Mouse (Mus musculus) stomach, embryonic 15.5 days (tissue): ENCODE measurements around the gene Napsa. TPM values are rescaled to one million over a fixed set of nuclear protein-coding genes. Genes with fewer than 3 reads are reported as not detected.

Experiments used
- ATAC-seq: fragments of 200-750 bp; cut with Nextera tagmentation; 2 replicates; pipeline ENCODE4 v1.8.0; 2017; ENCODE audit warnings: low read depth, moderate number of reproducible peaks, moderate TSS enrichment; ENCODE audit not compliant: insufficient read depth, low FRiP score
- H3K27ac ChIP-seq: fragments of 300-500 bp; sonication (generic); 2 replicates; pipeline ENCODE4 v1.5.1; 2015; ENCODE audit warnings: mild to moderate bottlenecking, inconsistent platforms
- H3K27me3 ChIP-seq: fragments of 300-500 bp; sonication (generic); replicated peaks from 2 replicates; pipeline ENCODE4 v1.6.1; 2015; ENCODE audit warnings: inconsistent platforms
- H3K36me3 ChIP-seq: fragments of 300-500 bp; sonication (generic); 2 replicates; pipeline ENCODE4 v1.6.1; 2015; ENCODE audit warnings: inconsistent platforms
- H3K4me1 ChIP-seq: fragments of 300-500 bp; sonication (generic); 2 replicates; pipeline ENCODE4 v1.6.1; 2015; ENCODE audit warnings: inconsistent platforms
- H3K4me2 ChIP-seq: fragments of 300-500 bp; sonication (generic); 2 replicates; pipeline ENCODE4 v1.6.1; 2015; ENCODE audit warnings: mild to moderate bottlenecking, inconsistent platforms
- H3K4me3 ChIP-seq: fragments of 300-500 bp; sonication (generic); replicated peaks from 2 replicates; pipeline ENCODE4 v1.5.1; 2015; ENCODE audit warnings: inconsistent platforms
- H3K9ac ChIP-seq: fragments of 300-500 bp; sonication (generic); 2 replicates; pipeline ENCODE4 v1.6.1; 2015; ENCODE audit warnings: inconsistent platforms
- H3K9me3 ChIP-seq: fragments of 300-500 bp; sonication (generic); 2 replicates; pipeline ENCODE4 v1.6.1; 2016; ENCODE audit warnings: inconsistent platforms
- WGBS: fragments of 180-500 bp; shearing (Covaris S2); methylation state at CpG from one replicate; pipeline ENCODE4 v1.1.7; 2015; 5-methylcytosine and 5-hydroxymethylcytosine counted together
- polyA plus RNA-seq: library from polyadenylated mRNA; unstranded; fragments of >200 nt; fragmentation: Nextera tagmentation; extraction: Ambion mirVana; gene quantifications from 2 replicates; pipeline ENCODE4 v1.2.1, GENCODE M21; 2015

The Napsa gene
- polyA plus RNA-seq, 1 experiment from 2014 or later = 4.9 TPM

DNA sequence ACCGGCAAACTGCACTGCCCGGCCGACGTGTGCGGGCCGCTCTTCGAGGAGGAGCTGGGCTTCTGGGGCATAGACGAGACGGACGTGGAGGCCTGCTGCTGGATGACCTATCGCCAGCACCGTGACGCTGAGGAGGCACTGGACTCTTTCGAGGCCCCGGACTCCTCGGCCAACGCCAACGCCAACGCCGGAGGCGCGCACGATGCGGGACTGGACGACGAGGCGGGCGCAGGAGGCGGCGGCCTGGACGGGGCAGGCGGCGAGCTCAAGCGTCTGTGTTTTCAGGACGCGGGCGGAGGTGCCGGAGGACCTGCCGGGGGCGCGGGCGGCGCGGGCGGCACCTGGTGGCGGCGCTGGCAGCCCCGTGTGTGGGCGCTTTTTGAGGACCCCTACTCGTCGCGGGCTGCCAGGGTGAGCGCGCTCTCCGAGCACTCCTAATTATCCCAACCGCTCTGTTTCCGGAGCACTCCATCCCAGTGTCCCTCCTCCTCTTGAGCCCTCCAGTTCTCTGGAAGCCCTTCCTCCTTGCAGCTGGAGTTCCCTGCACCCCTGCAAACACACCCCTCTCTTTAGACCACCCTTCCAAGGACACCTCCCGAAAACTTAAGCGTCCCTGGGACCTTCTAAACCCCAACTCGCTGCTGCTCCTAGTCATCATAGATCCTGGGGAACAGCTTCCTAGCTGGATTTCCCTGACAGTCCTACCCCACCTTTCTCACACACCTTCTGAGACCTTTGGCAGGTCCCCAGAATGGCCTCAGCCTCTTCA lies 19.4 kb downstream of the Napsa start:
- H3K27ac ChIP-seq = no peak overlapping the region
- peaks cover 62% of the 10 kb centered on the region for H3K27me3 ChIP-seq
- 0 out of 2 replicates have a peak overlapping the region, but pooled peaks have one; percentile 22 for H3K9ac ChIP-seq
- H3K9me3 ChIP-seq = no peaks in the 10 kb centered on the region
- peak overlapping the region; percentile 100 for H3K4me2 ChIP-seq
- H3K4me1 ChIP-seq = peaks cover 45% of the 10 kb centered on the region
- WGBS = under 1% methylated on average over 44 of the region's 60 CpGs
- H3K4me3 ChIP-seq = peak overlapping the region; percentile 55
- no peak for ATAC-seq
- no peaks in the 10 kb centered on the region for H3K36me3 ChIP-seq

DNA sequence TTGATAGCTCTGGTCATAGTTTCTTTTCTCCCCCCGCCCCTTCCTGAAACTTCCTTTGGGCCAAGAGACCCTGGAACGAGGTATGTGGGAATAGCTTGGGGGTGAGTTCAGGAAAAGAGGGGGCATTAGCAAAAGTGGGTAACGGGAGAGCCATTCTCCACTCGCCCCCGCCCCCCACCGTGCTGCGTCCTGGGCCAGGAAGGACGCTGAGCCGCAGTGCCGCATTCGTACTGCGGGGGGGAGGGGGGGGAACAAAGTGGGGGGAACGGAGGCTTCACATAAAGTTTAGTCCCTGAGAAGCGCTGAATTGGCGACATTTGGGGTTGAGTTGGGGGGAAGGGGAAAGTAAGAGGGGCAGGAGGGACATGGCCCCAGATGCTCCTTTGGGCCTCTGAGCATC lies 20.9 kb downstream of the Napsa start:
- WGBS = 6% methylated on average over 15 of the region's 15 CpGs
- Histone ChIP-seq H3K36me3 (no peaks in the 10 kb centered on the region), H3K4me1 (peaks cover 39% of the 10 kb centered on the region), H3K9ac (no peak overlapping the region), H3K4me3 (no peak overlapping the region), H3K4me2 (peak overlapping the region; percentile 22; the same call in 1 of the 2 replicates), H3K27me3 (peaks cover 47% of the 10 kb centered on the region), H3K9me3 (no peaks in the 10 kb centered on the region), H3K27ac (no peak overlapping the region)
- ATAC-seq = no peak

DNA sequence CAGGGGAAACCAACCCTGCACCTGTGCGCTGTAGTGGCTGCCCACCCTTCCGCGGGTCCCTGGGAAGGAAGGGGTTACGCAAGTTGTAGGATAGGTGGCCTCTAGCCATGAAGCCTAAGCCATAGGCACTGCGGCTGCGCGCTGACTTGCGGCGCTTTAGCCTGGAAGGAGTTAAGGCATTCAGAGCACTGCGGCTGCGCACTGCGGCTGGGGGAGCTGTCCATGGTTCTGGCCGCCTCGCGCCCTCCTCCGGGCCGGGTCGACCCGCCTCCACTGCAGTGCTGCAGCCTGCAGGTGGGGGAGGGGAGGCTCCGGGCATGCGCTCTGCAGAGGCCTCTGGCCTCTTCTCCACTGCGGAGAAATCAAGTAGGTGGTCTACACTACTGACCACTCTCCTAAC lies 21.6 kb downstream of the Napsa start:
- 1% methylated on average over 22 of the region's 22 CpGs for WGBS
- H3K27me3 ChIP-seq = peaks cover 39% of the 10 kb centered on the region
- 0 out of 2 replicates have a peak, but pooled peaks have one; percentile 16 for ATAC-seq
- H3K9ac ChIP-seq = no peak overlapping the region
- H3K4me2 ChIP-seq = peak overlapping the region; percentile 22; the same call in 1 of the 2 replicates
- no peak overlapping the region for H3K27ac ChIP-seq
- H3K4me1 ChIP-seq = peaks cover 35% of the 10 kb centered on the region
- H3K4me3 ChIP-seq = no peak overlapping the region
- H3K9me3 ChIP-seq = no peaks in the 10 kb centered on the region
- no peaks in the 10 kb centered on the region for H3K36me3 ChIP-seq

DNA sequence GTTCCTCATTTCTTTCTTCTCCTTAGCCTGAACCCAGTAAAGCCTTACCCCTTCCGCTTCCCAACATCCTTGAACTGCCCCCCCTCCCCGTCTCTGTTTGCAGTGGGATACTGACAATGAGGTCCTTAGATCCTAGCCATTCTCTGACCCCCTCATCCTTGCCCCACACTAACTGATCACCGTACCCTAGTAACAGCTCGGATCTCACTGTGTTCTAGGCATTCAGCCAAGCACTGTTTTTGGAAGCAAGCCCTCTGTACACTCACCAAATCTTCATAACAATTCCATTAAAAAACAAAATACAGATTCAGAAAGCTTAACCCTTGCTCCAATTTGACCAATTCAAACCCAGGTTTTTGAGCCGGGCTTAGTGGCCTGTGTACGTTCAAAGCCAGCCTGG lies 22.1 kb downstream of the Napsa start:
- Histone ChIP-seq H3K9me3 (no peaks in the 10 kb centered on the region), H3K9ac (no peak overlapping the region), H3K4me2 (no peak overlapping the region), H3K4me3 (no peak overlapping the region), H3K27ac (no peak overlapping the region), H3K4me1 (peaks cover 30% of the 10 kb centered on the region), H3K27me3 (peaks cover 34% of the 10 kb centered on the region), H3K36me3 (no peaks in the 10 kb centered on the region)
- WGBS = 48% methylated on average over 6 of the region's 6 CpGs
- ATAC-seq = no peak

DNA sequence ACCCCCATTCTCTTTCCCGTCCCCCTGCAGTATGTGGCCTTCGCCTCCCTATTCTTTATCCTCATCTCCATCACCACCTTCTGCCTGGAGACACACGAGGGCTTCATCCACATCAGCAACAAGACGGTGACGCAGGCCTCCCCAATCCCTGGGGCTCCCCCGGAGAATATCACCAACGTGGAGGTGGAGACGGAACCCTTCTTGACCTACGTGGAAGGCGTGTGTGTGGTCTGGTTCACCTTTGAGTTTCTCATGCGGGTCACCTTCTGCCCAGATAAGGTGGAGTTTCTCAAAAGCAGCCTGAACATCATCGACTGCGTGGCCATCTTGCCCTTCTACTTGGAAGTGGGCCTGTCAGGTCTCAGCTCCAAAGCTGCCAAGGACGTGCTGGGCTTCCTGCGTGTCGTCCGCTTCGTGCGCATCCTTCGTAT lies 23.0 kb downstream of the Napsa start:
- WGBS = 94% methylated on average over 20 of the region's 20 CpGs
- H3K9me3 ChIP-seq = no peaks in the 10 kb centered on the region
- peaks cover 22% of the 10 kb centered on the region for H3K4me1 ChIP-seq
- ATAC-seq = no peak
- no peaks in the 10 kb centered on the region for H3K36me3 ChIP-seq
- H3K4me2 ChIP-seq = no peak overlapping the region
- no peak overlapping the region for H3K9ac ChIP-seq
- H3K4me3 ChIP-seq = no peak overlapping the region
- no peak overlapping the region for H3K27ac ChIP-seq
- H3K27me3 ChIP-seq = peaks cover 30% of the 10 kb centered on the region

DNA sequence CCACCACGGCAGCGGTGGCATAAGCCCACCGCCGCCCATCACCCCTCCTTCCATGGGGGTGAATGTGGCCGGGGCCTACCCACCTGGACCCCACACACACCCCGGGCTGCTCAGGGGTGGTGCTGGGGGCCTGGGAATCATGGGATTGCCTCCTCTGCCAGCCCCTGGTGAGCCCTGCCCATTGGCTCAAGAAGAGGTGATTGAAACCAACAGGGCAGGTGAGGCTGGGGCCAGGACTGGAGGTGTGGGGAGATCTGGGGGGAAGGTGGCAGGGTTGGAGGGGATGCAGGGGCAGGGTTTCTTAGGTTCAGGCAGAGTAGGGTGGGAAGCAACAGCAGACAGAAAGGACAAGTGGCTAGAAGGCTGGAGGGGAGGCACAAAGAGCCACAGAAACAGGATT lies 23.9 kb downstream of the Napsa start:
- Histone ChIP-seq H3K4me1 (peaks cover 16% of the 10 kb centered on the region), H3K4me3 (no peak overlapping the region), H3K27me3 (peaks cover 31% of the 10 kb centered on the region), H3K9me3 (no peaks in the 10 kb centered on the region), H3K36me3 (no peaks in the 10 kb centered on the region), H3K9ac (no peak overlapping the region), H3K27ac (no peak overlapping the region), H3K4me2 (no peak overlapping the region)
- 87% methylated on average over 6 of the region's 6 CpGs for WGBS
- ATAC-seq = no peak

DNA sequence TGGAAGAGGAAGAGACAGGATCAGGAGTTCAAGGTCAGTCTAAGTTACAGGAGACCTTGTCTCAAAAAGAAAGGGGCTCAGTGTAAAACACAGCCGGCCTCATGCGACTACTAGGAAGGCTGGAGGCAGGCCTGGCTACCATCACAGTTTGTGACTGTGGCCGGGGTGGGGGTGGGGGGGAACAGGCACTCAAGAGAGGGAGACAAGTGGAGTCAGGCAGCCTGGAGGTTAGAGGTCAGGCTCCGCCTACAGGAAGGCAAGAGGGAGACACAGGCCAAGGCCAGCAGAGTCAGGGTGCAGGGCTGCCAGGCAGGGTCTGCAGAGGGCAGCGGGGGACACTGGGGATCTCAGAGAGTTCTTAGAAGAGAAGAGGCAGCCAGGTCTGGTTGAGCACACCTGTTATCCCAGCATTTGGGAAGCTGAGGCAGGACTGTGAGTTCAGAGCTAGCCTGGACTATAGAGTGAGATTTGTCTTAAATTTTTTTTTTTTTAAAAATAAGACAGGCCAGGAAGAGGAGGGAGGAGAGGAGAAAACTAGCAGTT lies 24.9 kb downstream of the Napsa start:
- Histone ChIP-seq H3K27ac (no peak overlapping the region), H3K4me3 (no peak overlapping the region), H3K4me2 (no peak overlapping the region), H3K9me3 (no peaks in the 10 kb centered on the region), H3K27me3 (peaks cover 31% of the 10 kb centered on the region), H3K36me3 (no peaks in the 10 kb centered on the region), H3K9ac (no peak overlapping the region), H3K4me1 (peaks cover 7% of the 10 kb centered on the region; the same call in 1 of the 2 replicates)
- 51% methylated on average over 5 of the region's 5 CpGs for WGBS
- ATAC-seq = no peak

DNA sequence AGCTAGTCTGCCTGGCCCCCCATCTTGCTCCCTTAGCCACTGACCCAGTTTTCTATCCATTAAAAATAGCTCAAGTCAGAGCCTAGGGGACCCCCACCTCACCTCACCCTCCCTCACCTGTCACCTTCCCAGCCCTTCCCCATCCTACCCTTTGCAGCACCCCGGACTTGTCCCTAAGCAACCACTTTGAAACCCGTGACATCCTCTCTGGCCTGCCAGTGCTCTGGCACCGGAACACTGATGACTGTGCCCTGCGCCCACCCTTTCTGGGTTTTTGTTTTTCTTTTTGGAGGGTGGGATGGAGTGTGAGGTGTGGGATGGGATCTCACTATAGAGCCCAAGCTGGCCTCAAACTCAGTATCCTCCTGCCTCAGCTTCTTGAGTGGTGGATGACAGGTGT lies 25.5 kb downstream of the Napsa start:
- no peak overlapping the region for H3K27ac ChIP-seq
- H3K9me3 ChIP-seq = no peaks in the 10 kb centered on the region
- no peak overlapping the region for H3K4me3 ChIP-seq
- H3K4me2 ChIP-seq = no peak overlapping the region
- no peak for ATAC-seq
- WGBS = 83% methylated on average over 4 of the region's 4 CpGs
- no peak overlapping the region for H3K9ac ChIP-seq
- H3K27me3 ChIP-seq = peaks cover 31% of the 10 kb centered on the region
- H3K36me3 ChIP-seq = no peaks in the 10 kb centered on the region
- peaks cover 7% of the 10 kb centered on the region; the same call in 1 of the 2 replicates for H3K4me1 ChIP-seq

DNA sequence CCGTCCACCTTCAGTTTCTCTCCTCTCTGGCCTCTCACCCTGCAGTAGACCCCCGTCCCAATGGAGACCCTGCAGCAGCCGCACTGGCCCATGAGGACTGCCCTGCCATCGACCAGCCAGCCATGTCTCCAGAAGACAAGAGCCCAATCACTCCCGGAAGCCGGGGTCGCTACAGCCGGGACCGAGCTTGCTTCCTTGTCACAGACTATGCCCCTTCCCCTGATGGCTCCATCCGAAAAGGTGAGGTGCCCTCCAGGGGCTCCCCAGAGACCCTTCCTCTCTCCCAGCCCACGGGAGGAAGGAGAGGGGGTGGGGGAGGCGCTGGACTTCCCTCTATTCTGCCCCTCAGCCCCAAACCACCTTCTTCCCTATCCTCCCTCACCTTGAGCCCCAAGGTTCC lies 26.2 kb downstream of the Napsa start:
- 68% methylated on average over 11 of the region's 12 CpGs for whole genome bisulfite sequencing
- Histone ChIP-seq H3K4me1 (peaks cover 7% of the 10 kb centered on the region; the same call in 1 of the 2 replicates), H3K27ac (no peak overlapping the region), H3K4me3 (no peak overlapping the region), H3K9me3 (no peaks in the 10 kb centered on the region), H3K36me3 (no peaks in the 10 kb centered on the region), H3K4me2 (no peak overlapping the region), H3K27me3 (peaks cover 31% of the 10 kb centered on the region), H3K9ac (no peak overlapping the region)
- ATAC-seq = no peak

DNA sequence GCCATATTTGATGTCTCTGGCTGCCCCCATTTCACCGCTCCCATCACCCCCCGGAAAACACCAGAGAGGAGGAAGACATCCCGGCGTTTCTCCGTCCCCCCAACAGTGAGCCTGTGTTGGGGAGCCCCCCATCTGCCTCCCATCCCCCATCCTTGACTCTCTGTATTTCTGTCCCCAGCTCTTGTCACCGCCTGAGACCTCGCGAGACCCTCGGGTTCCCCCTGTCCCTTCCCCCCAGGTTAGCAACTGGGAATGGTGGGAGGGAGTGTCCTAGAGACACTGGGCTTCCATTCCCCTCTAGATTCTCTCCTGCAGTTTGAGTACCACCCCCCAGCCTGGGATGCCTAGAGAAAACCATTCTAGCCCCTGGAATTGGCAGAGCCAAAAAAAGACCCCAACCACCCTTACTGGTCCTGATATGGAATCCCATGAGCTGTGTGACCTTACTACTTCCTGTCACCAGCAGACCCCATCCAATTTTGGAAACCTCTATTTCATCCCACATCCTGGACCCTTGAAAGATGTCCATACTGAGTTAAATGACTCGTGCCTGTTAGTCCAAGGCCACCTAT lies 28.6 kb downstream of the Napsa start:
- Histone ChIP-seq H3K36me3 (no peaks in the 10 kb centered on the region), H3K4me2 (no peak overlapping the region), H3K4me1 (peaks cover 5% of the 10 kb centered on the region; the same call in 1 of the 2 replicates), H3K27me3 (peaks cover 43% of the 10 kb centered on the region), H3K9me3 (no peaks in the 10 kb centered on the region), H3K9ac (no peak overlapping the region), H3K27ac (no peak overlapping the region), H3K4me3 (no peak overlapping the region)
- 77% methylated on average over 10 of the region's 10 CpGs for WGBS
- no peak for ATAC-seq

DNA sequence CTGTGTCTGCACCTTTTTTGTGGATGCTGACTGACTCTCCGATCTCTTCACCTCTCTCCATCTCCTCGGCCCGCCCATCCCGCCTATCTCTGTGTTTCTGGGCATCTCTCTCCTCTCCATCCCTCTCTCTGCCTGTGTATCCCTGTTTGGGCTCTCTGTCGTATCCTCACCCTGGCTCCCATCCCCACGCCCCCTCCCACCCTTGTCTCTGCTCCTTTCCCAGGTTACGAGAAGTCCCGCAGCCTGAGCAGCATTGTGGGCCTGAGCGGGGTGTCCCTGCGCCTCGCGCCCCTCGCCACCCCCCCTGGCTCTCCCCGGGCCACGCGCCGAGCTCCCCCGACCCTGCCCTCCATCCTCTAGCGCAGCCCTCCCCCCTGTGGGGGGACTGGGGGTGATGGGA lies 29.5 kb downstream of the Napsa start:
- 10% methylated on average over 19 of the region's 19 CpGs for WGBS
- no peak for ATAC-seq
- Histone ChIP-seq H3K4me3 (no peak overlapping the region), H3K4me2 (no peak overlapping the region), H3K27ac (no peak overlapping the region), H3K4me1 (peaks cover 5% of the 10 kb centered on the region; the same call in 1 of the 2 replicates), H3K9ac (no peak overlapping the region), H3K36me3 (no peaks in the 10 kb centered on the region), H3K27me3 (peaks cover 52% of the 10 kb centered on the region), H3K9me3 (no peaks in the 10 kb centered on the region)

DNA sequence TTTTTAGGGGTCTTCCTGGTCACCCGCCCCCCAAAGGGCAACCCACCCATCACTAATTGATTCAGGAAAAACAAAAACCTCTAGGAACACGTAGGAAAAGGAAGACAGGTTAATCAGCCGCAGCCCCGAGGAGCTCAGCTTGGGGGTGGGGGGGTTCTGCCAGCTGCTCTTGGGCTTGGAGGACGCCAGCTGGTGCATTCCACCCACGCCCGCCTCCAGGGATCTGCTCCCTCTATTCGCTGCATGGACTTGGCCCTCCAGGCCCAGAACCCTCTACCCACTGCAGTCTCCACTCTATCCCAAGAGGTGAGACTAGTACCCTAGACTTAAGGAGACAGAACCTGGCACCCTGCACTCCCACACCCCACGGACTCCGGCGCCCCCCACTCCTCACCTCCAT lies 30.3 kb downstream of the Napsa start:
- Histone ChIP-seq H3K36me3 (no peaks in the 10 kb centered on the region), H3K9me3 (no peaks in the 10 kb centered on the region), H3K4me3 (no peak overlapping the region), H3K4me2 (no peak overlapping the region), H3K9ac (no peak overlapping the region), H3K27ac (no peak overlapping the region), H3K4me1 (peaks cover 5% of the 10 kb centered on the region; the same call in 1 of the 2 replicates), H3K27me3 (peaks cover 56% of the 10 kb centered on the region)
- 14% methylated on average over 11 of the region's 11 CpGs for WGBS
- no peak for ATAC-seq
